Mouse (Mus musculus): ENCODE data around the gene 2310061N02Rik. TPM values are rescaled to one million over a fixed set of nuclear protein-coding genes. Genes with fewer than 3 reads are reported as not detected.

Gene 2310061N02Rik
- polyA plus RNA-seq, 1 experiment from 2014 or later: not detected

Other genes with a start within 250 kb of the 2310061N02Rik start
- gene Cldn17, start 201.0 kb downstream of the 2310061N02Rik start, polyA plus RNA-seq (2014; fragmentation: Nextera tagmentation; extraction: Ambion mirVana): not detected in 2 replicates
- 1.3 and 1.5 TPM in 2 replicates for gene Cldn8, start 144.8 kb downstream of the 2310061N02Rik start, polyA plus RNA-seq (2014; fragmentation: Nextera tagmentation; extraction: Ambion mirVana)
- not detected in 2 replicates for gene Krtap24-1, start 95.7 kb downstream of the 2310061N02Rik start, polyA plus RNA-seq (2014; fragmentation: Nextera tagmentation; extraction: Ambion mirVana)
- gene 2310079G19Rik, start 80.3 kb downstream of the 2310061N02Rik start, polyA plus RNA-seq (2014; fragmentation: Nextera tagmentation; extraction: Ambion mirVana): not detected in 2 replicates
- gene Krtap26-1, start 60.2 kb downstream of the 2310061N02Rik start, polyA plus RNA-seq (2014; fragmentation: Nextera tagmentation; extraction: Ambion mirVana): not detected in 2 replicates
- gene Krtap27-1, start 36.3 kb downstream of the 2310061N02Rik start, polyA plus RNA-seq (2014; fragmentation: Nextera tagmentation; extraction: Ambion mirVana): not detected in 2 replicates
- gene Krtap13-1, start 20.9 kb upstream of the 2310061N02Rik start, polyA plus RNA-seq (2014; fragmentation: Nextera tagmentation; extraction: Ambion mirVana): not detected in 2 replicates
- not detected in 2 replicates for gene Krtap13, start 43.7 kb upstream of the 2310061N02Rik start, polyA plus RNA-seq (2014; fragmentation: Nextera tagmentation; extraction: Ambion mirVana)
- not detected in 2 replicates for gene 2310034C09Rik, start 50.9 kb upstream of the 2310061N02Rik start, polyA plus RNA-seq (2014; fragmentation: Nextera tagmentation; extraction: Ambion mirVana)
- not detected in 2 replicates for gene 2310057N15Rik, start 66.2 kb upstream of the 2310061N02Rik start, polyA plus RNA-seq (2014; fragmentation: Nextera tagmentation; extraction: Ambion mirVana)
- not detected in 2 replicates for gene Gm5965, start 69.9 kb upstream of the 2310061N02Rik start, polyA plus RNA-seq (2014; fragmentation: Nextera tagmentation; extraction: Ambion mirVana)
- not detected in 2 replicates for gene Gm20741, start 104.3 kb upstream of the 2310061N02Rik start, polyA plus RNA-seq (2014; fragmentation: Nextera tagmentation; extraction: Ambion mirVana)
- not detected in 2 replicates for gene Krtap15, start 112.3 kb upstream of the 2310061N02Rik start, polyA plus RNA-seq (2014; fragmentation: Nextera tagmentation; extraction: Ambion mirVana)
- not detected in 2 replicates for gene Krtap14, start 118.2 kb upstream of the 2310061N02Rik start, polyA plus RNA-seq (2014; fragmentation: Nextera tagmentation; extraction: Ambion mirVana)
- not detected in 2 replicates for gene Krtap19-1, start 161.4 kb upstream of the 2310061N02Rik start, polyA plus RNA-seq (2014; fragmentation: Nextera tagmentation; extraction: Ambion mirVana)
- gene Krtap19-2, start 166.3 kb upstream of the 2310061N02Rik start, polyA plus RNA-seq (2014; fragmentation: Nextera tagmentation; extraction: Ambion mirVana): not detected in 2 replicates
- gene Krtap19-3, start 170.1 kb upstream of the 2310061N02Rik start, polyA plus RNA-seq (2014; fragmentation: Nextera tagmentation; extraction: Ambion mirVana): not detected in 2 replicates
- gene Krtap19-4, start 177.1 kb upstream of the 2310061N02Rik start, polyA plus RNA-seq (2014; fragmentation: Nextera tagmentation; extraction: Ambion mirVana): not detected in 2 replicates
- gene Krtap19-5, start 188.5 kb upstream of the 2310061N02Rik start, polyA plus RNA-seq (2014; fragmentation: Nextera tagmentation; extraction: Ambion mirVana): not detected in 2 replicates
- gene Krtap19-9b, start 224.3 kb upstream of the 2310061N02Rik start, polyA plus RNA-seq (2014; fragmentation: Nextera tagmentation; extraction: Ambion mirVana): not detected in 2 replicates

Measured in forebrain, embryonic 11.5 days (tissue).